Mouse (Mus musculus) testis, adult 2 months (tissue): ENCODE results near the gene Slc7a15. TPM values are rescaled to one million over a fixed set of nuclear protein-coding genes. Genes with fewer than 3 reads are reported as not detected.
A peak's percentile ranks its signal among the peaks of the same experiment; 100 is the strongest.

Experiments used
- H3K27ac ChIP-seq: fragments of 200-500 bp; 2 replicates; pipeline ENCODE4 v1.5.1; 2012; ENCODE audit warnings: low read depth, low read length; ENCODE audit not compliant: control insufficient read depth, insufficient read depth
- H3K27me3 ChIP-seq: fragments of 200-500 bp; 2 replicates; pipeline ENCODE4 v1.6.1; 2012; ENCODE audit warnings: mild to moderate bottlenecking, low read length, moderate library complexity; ENCODE audit not compliant: control insufficient read depth, insufficient read depth
- H3K36me3 ChIP-seq: fragments of 200-500 bp; 2 replicates; pipeline ENCODE4 v1.6.1; 2012; ENCODE audit warnings: mild to moderate bottlenecking, low read length; ENCODE audit not compliant: control insufficient read depth, insufficient read depth
- H3K4me1 ChIP-seq: fragments of 200-500 bp; 2 replicates; pipeline ENCODE4 v1.6.1; 2012; ENCODE audit warnings: low read length; ENCODE audit not compliant: control insufficient read depth, insufficient read depth
- H3K4me3 ChIP-seq: fragments of 200-500 bp; 2 replicates; pipeline ENCODE4 v1.5.1; 2012; ENCODE audit warnings: low read depth, mild to moderate bottlenecking, low read length, moderate library complexity, mixed read lengths; ENCODE audit not compliant: control insufficient read depth
- CTCF ChIP-seq: fragments of 200-500 bp; IDR thresholded peaks from 2 replicates; pipeline ENCODE4 v1.5.1; 2012; ENCODE audit warnings: low read depth, mild to moderate bottlenecking, inconsistent platforms, low read length, moderate library complexity; ENCODE audit not compliant: control insufficient read depth, insufficient read depth, insufficient replicate concordance
- POLR2A ChIP-seq: fragments of 200-500 bp; IDR thresholded peaks from 2 replicates; pipeline ENCODE4 v1.6.1; 2012; ENCODE audit warnings: low read depth, mild to moderate bottlenecking, inconsistent platforms, low read length, moderate library complexity; ENCODE audit not compliant: control insufficient read depth
- polyA plus RNA-seq: library from polyadenylated mRNA; depleted of rRNA; stranded (reverse); fragments of >200 nt; gene quantifications from 2 replicates; pipeline ENCODE4 v1.2.3, GENCODE M21; 2012

The Slc7a15 gene
- polyA plus RNA-seq, 1 experiment: 0.84 TPM

DNA sequence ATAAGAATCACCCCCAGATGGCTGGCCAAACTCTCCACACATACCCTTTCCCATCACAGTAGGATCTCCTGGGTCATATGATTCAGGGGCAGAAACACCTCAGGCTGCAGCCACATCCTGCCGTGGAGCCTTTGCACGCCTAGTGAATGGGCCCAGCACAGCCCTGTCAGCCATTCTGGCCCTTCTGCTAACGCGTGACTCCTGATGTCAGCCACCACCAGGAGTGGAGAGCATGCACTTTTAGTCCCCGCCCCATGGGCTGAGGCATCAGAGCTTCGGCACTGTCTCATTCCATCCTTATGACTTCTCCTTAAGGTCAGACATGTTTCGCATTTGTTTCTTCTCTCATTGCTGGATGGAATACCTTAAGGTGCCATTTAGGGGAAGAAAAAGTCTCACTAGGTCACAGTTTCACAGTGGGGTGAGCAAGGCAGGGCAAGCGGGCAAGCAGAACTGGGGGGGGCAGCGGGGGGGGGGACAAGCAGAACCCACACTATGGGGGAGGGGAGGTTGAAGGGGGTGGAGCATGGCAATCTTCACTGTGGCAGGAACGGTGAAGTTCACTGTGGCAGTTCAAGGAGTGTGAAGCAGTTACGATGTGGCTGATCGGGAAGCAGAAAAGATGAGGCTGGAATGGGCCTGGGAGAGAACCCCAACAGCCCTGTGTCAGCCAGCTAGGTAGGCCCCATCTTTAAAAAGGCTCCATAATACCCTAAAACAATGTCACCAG, 79.3 kb downstream of the Slc7a15 start:
- no peak overlapping the region for H3K27ac ChIP-seq
- H3K4me3 ChIP-seq: no peak overlapping the region
- H3K27me3 ChIP-seq: no peaks in the 10 kb centered on the region
- no peak for TF ChIP-seq POLR2A
- no peak for TF ChIP-seq CTCF
- H3K4me1 ChIP-seq: 0 out of 2 replicates have a peak, but pooled peaks cover 2% of the 10 kb centered on the region
- H3K36me3 ChIP-seq: no peaks in the 10 kb centered on the region

GRCm38 (mm10) chr12:8511037-8511882, 87.6 kb downstream of the Slc7a15 start:
- TF ChIP-seq CTCF (no peak), POLR2A (no peak)
- Histone ChIP-seq H3K27me3 (no peaks in the 10 kb centered on the region), H3K27ac (no peak overlapping the region), H3K4me1 (no peaks in the 10 kb centered on the region), H3K36me3 (no peaks in the 10 kb centered on the region), H3K4me3 (peak overlapping the region; percentile 19)

DNA sequence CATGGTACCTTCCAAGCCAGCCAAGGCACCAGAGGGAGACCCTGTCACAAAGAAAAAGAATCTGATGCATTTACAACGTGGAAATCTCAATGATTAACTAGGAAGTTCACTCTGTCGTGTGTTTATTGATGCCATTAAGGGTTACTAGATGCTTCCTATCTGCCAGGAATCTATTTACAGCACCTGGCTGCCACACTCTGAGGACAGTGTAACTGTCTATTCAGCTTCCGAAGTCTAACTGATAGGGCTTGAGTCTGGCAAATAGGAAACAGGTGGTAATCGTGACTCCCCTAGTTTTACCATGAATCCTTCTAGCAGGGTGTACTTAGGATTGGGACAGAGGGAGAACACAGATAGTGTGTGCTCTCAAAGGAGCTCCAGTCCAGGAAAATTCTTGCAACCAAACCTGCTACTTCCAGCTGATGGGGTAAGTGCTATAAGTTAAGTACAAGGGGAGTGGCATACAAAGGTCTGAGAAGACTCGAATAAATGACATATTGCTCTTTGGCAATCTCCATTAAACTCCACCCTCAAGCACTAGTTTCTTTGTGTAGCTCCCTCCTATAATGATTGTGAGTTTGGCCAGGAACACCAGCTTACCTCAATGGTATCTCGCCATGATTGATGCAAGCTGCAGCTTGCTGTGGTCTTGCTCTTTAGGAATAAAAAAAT, 88.4 kb downstream of the Slc7a15 start:
- H3K27me3 ChIP-seq: no peaks in the 10 kb centered on the region
- no peaks in the 10 kb centered on the region for H3K36me3 ChIP-seq
- H3K4me3 ChIP-seq: no peak overlapping the region
- no peak overlapping the region for H3K27ac ChIP-seq
- no peaks in the 10 kb centered on the region for H3K4me1 ChIP-seq
- TF ChIP-seq POLR2A (no peak), CTCF (no peak)

DNA sequence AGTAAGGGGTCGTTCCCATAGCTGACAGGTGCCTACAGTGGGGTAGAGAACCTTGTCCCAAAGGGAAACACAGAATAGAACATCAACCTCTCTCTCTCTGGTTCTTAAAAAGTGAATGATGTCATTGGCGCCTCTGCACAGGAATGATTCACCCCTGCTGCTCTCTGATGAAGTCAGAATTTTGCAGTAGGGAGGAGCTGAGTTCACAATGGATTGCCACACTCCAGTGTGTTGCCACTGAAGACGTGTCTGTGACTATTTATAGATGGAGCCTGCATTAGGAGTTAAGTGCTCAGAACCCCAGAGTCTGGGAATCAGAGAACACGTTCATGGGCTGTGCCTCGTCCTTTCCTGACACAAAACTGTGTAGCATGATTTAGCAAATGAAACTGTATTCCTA, 89.2 kb downstream of the Slc7a15 start:
- Histone ChIP-seq H3K4me3 (no peak overlapping the region), H3K27me3 (no peaks in the 10 kb centered on the region), H3K4me1 (no peaks in the 10 kb centered on the region), H3K36me3 (no peaks in the 10 kb centered on the region), H3K27ac (no peak overlapping the region)
- TF ChIP-seq CTCF: no peak

DNA sequence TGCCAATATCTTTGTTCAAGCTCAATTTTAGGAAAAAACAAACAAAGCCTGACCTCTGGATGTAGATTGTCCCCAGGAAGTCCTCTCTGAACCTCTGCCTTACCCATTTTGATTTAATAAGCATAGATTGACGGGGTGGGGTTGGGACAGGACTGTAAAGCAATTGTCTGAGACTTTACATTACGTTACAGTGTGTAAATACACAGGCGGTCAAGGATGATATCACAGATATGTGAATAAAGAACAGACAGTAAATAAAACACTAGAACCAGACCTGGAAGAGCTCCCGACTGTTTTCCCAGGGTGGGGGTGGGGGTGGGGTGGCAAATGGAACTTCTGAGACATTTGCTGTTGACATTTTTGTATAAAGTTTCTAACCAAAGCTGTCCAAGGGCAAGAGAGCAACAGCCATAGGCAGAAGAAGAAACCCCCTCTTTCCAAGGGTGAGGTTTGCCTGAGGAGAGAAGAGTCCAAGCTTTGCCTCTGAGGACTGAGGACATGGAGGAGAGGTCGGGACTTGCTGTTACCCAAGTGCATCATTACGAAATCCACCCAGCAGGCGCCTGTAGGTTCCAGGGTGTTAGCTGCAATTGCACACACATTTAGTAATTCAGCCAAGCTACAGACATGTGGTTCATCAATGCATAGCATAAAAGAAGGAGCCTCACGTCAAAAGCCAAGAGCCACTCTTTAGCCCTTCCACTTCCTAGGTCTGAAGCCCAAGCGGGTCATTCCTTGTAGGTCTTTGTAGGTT, 91.7 kb downstream of the Slc7a15 start:
- H3K4me3 ChIP-seq: no peak overlapping the region
- no peaks in the 10 kb centered on the region for H3K4me1 ChIP-seq
- TF ChIP-seq POLR2A (no peak), CTCF (no peak)

GRCm38 (mm10) chr12:8504131-8504530, 94.7 kb downstream of the Slc7a15 start:
- no peak for TF ChIP-seq CTCF
- no peak for TF ChIP-seq POLR2A

More for the DNA sequence above, 91.7 kb downstream of the Slc7a15 start:
- no peak overlapping the region for H3K27ac ChIP-seq
- no peaks in the 10 kb centered on the region for H3K36me3 ChIP-seq
- no peaks in the 10 kb centered on the region for H3K27me3 ChIP-seq

DNA sequence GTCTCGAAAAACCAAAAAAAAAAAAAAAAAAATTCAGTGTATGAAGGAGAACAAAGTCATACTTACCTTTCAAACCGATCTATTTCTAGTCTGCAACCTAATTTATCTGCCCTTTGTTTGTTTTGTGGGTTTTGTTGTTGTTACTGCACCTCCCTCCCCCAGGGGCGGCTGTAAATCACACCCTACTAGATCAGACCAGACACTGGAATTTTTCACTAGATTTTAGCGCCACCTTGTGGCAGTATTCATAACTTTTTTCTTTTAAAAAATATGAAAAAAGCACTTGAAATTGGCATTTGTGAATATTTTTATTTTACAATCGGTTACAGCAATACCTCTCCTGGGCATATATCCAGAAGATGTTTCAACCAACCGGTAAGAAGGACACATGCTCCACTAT, 96.3 kb downstream of the Slc7a15 start:
- TF ChIP-seq POLR2A (no peak), CTCF (no peak)
- no peaks in the 10 kb centered on the region for H3K36me3 ChIP-seq
- H3K27me3 ChIP-seq: no peaks in the 10 kb centered on the region
- H3K4me3 ChIP-seq: no peak overlapping the region
- H3K27ac ChIP-seq: no peak overlapping the region
- peaks cover 14% of the 10 kb centered on the region for H3K4me1 ChIP-seq

More at GRCm38 (mm10) chr12:8504131-8504530, 94.7 kb downstream of the Slc7a15 start:
- no peaks in the 10 kb centered on the region for H3K36me3 ChIP-seq
- no peak overlapping the region for H3K27ac ChIP-seq
- H3K27me3 ChIP-seq: no peaks in the 10 kb centered on the region
- H3K4me3 ChIP-seq: no peak overlapping the region
- peaks cover 9% of the 10 kb centered on the region for H3K4me1 ChIP-seq
